Mouse (Mus musculus): Measurements from ENCODE around the gene Zfp423. TPM values are rescaled to one million over a fixed set of nuclear protein-coding genes. Genes with fewer than 3 reads are reported as not detected.

The Zfp423 gene
- total RNA-seq, 2 experiments from 2014 or later = 15.0 to 19.1 TPM

DNA sequence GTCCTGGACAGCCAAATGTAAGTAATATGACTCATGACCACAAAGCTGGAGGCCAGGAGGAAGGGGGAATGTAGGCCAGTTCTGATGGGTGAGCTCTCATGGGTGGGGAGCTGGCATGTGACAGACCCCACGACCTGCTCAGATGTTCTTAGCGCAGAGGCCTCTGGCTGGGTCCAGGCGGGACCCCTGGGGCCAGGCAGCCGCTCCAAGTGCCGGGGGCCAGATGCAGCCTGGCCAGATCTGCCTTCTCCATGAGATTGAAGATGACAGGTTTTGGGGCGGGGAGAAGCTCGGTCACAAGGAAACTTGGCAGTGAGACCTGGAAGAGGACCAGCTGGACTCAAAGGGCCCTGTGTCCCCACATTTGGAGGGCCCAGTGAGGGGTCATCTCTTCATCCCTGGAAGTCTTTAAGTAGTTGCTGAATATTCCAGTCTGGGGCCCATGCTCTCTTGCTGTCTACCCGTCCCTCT, 257.3 kb downstream of the Zfp423 start:
- DNase-seq (ENCODE audit: low spot score) = peak; percentile 75

DNA sequence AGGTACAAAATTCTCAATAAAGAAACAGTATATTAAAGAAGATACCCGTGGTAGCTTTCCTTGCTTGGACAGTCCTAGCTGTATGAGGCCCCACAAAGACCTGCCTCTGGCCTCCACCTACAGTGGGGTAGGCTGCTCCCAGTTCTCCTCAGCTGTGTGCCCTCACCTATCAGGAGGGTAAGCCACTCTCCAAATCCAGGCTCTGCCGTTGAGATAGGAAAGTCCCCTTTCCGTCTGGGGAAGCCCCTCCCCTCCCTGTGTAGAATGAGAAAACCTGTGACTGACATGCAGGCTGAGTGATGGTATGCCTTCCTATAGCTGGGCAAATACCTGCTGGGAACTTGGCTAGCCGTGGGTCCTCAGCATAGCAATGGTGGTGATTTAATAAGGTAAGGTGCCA, 257.8 kb downstream of the Zfp423 start:
- DNase-seq (ENCODE audit: low spot score) = no peak

GRCm38 (mm10) chr8:87700321-87700720, 259.1 kb downstream of the Zfp423 start:
- no peak for DNase-seq (ENCODE audit: low spot score)

GRCm38 (mm10) chr8:87697127-87697526, 262.3 kb downstream of the Zfp423 start:
- no peak for DNase-seq (ENCODE audit: low spot score)

DNA sequence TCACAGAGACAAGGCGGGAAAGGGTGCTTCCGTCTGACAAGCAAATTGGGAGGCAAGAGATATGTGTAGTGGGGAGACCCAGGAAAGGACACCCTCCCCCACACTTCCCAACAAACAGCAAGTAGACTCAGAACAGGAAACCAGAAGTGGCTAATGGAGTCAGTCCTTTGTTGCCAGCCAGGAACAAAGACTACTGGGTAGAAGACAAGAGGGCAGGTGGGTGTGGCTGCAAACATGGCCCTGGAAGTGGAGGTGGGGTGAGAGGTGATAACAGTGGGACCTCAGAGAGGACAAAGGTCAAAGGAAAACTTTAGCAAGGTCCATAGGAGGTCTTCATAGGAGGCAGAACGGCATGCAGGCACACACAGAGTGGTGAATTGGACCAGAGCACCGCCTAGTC, 265.7 kb downstream of the Zfp423 start:
- DNase-seq (ENCODE audit: low spot score) = no peak

DNA sequence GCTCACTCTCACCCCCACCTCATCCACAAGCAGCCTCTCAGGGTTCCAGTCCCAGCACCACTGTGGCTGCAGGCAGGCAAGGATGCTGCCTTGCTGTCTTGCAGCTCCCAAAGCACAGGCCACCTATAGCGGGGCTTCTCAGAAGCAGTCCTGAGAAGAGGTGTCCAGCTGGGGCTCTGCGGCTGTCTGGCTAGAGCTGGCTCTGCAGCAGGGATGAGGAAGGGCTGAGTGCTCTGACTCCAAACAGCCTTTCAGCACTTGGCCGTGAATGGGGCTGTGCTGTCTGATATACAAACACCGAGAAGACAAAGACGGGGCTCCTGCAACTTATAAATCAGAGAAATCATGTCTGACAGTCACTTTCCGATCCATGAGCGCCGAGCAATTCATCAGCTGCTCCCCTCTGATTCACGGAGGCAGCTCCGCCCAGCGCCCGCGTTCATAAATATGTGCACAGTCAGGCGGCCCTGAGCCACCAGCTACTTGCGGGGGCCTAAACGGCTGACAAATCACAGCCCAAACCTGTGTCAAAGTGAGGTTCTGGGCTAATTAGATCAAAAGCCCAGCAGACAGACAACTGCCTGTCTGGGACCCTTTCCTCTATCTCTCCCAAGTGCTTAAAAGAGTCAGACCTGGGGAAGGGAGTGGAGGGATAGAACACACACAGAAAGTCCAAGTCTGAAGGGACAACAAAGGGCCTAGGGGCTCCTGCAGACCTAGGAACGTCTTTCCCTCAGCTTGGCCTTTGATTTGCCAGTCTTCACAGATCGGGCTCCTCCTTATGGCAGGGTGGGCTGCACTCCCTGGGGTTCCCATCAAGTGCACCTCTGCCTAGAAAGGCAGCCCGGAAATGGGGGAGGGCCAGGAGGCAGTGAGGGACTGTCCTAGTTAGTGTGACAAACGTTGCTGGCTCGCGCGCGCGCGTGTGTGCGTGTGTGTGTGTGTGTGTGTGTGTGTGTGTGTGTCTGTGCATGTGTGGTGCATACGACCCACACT, 269.0 kb downstream of the Zfp423 start:
- no peak for DNase-seq (ENCODE audit: low spot score)

- no peak for DNase-seq (ENCODE audit: low spot score)
Observed at GRCm38 (mm10) chr8:87689192-87689591, 270.2 kb downstream of the Zfp423 start.

- DNase-seq (ENCODE audit: low spot score) = no peak
Observed at GRCm38 (mm10) chr8:87688348-87688747, 271.0 kb downstream of the Zfp423 start.

GRCm38 (mm10) chr8:87686986-87687698, 272.3 kb downstream of the Zfp423 start:
- DNase-seq (ENCODE audit: low spot score) = no peak

GRCm38 (mm10) chr8:87686026-87686425, 273.4 kb downstream of the Zfp423 start:
- no peak for DNase-seq (ENCODE audit: low spot score)

DNA sequence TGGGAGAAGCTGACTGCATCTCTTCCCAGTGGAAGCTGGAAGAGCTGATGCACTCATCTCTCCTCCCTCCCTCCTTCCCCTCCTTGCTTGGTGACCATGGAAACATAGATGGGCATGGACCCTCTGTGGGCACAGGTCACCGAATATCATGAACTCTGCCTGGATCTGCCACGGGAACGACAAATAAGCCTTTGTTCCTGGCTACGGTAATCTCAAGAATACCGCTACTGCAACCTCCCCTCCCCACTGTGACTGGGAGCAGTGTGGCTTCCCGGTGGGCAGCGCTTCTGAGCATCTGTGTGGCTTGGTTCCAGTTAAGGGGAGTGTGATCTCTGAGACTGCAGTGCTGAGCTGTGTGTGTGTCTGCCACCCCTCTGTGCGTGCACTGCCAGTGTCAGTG, 274.0 kb downstream of the Zfp423 start:
- no peak for DNase-seq (ENCODE audit: low spot score)

DNA sequence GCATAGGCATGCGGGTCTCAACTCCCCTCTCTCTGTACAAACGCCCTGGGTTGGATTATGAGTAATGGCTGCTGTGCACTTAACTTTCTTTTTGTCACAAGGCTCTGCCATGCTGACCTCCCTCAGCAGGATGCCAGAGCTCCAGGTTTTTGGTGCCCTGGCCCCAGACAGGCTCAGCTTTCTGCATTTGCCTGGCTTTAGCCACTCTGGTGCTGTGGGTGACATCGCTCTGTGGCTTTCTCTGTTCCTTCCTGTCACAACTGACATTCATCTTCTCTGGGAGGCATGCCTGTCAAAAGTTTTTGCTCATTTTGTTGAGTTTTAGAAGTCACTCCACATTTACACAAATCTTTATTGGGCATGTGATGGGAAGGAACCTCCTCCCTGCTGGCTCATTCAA, 277.3 kb downstream of the Zfp423 start:
- DNase-seq (ENCODE audit: low spot score) = no peak

- no peak for DNase-seq (ENCODE audit: low spot score)
Observed at GRCm38 (mm10) chr8:87680034-87680433, 279.4 kb downstream of the Zfp423 start.

- no peak for DNase-seq (ENCODE audit: low spot score)
Observed at GRCm38 (mm10) chr8:87679431-87680003, 279.9 kb downstream of the Zfp423 start.

DNA sequence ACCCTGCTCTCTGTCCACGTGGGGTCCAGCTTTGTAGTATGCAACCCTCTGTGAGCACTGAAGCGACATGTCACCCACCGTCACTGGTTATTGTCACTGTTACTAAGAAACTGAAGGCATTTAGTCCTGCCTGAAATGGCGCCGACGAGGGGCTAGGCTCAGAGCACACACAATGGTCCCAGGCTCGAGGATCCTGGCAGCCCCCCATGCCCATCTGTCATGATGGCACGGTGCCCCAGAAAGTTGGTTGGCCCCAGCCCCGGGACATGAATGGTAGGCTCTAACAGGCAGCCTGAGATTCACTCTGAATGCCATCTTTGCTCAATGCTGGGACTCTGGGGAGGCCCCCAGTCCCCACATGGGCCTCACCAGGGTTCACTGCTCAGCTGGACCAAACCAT, 284.0 kb downstream of the Zfp423 start:
- no peak for DNase-seq (ENCODE audit: low spot score)

DNA sequence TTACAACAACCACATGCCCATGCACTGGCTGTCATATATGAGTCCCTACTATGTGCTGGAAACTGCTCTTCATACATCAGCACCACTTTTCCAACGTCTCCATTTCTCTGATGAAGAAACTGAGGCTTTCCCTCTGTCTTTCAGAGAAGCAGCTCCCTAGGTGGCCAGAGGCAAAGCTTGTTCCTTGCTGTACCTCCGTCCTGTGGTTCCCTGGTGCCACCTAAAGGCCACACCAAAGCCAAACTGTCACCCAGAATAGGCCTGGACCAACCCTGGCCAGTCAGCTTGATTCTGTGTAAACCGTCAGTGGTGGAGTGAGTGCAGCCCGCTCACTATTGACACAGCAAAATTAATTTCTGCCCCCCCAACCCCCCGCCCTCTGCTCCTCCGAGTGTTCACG, 285.2 kb downstream of the Zfp423 start:
- no peak for DNase-seq (ENCODE audit: low spot score)

GRCm38 (mm10) chr8:87672214-87672613, 287.2 kb downstream of the Zfp423 start:
- no peak for DNase-seq (ENCODE audit: low spot score)

- no peak for DNase-seq (ENCODE audit: low spot score)
Observed at GRCm38 (mm10) chr8:87671209-87671970, 288.0 kb downstream of the Zfp423 start.

DNA sequence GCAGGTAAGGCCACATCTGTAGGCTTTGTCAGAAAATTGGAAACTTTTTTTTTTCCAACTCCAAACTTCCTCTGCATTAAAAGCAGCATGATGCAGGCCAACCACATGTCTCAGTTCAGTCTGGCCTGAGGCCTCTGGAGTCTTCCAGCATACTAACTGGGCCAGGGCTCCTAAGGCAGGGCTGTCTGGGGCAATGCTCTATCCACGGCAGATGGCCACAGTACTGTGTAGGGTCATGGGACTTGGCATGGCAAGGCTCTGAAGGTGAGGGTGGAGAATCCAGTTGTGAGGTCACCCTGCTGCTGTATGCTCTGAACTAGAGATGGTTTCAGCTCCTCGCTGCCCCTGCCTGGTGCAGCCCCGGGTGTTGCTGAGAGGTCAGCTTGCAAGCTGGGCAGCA, 289.2 kb downstream of the Zfp423 start:
- DNase-seq (ENCODE audit: low spot score) = no peak

GRCm38 (mm10) chr8:87668736-87669135, 290.7 kb downstream of the Zfp423 start:
- DNase-seq (ENCODE audit: low spot score) = no peak

GRCm38 (mm10) chr8:87667914-87668643, 291.3 kb downstream of the Zfp423 start:
- no peak for DNase-seq (ENCODE audit: low spot score)
